Comparison of ENCODE assay signal across 8 mouse cellular contexts in the genomic region with DNA sequence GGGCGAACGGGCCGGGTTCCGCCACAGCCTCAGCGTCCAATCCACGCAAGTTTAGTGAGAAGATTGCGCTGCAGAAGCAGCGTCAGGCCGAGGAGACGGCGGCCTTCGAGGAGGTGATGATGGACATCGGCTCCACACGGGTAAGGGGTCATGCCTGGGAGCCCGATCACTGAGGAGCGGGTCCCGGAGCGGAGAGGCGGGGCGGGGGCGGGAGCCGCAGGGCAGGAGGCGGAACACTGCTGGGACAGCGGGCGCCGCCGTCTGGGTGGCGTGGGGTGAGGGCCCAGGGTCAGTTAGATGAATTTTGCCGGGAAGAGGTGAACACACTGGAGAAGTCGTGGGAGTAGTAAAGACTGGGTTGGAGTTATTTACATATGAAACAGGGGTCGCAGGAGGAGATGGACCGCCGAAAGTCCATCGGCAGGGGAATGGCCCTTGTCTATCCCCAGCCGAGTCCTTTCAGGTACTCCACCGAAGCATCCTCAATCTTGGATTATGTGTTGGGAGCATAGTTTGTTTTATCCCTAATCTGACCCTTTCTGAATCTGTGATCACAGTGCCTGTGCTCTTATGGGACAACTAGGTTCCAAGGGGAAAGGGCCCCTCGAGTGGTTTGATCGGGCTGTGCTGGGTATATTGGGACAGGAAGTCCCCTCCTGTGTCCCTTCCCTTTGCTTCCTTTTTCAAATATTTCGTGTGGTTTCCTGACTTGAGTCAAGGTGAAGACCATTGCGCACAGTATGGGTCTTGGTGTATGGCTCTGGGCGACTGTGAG. TPM values are rescaled to one million over a fixed set of nuclear protein-coding genes. Genes with fewer than 3 reads are reported as not detected.
DNase-seq lines count a peak whose midpoint lies in the region; ATAC-seq and TF ChIP-seq lines count a peak whose summit lies in the region.

No protein-coding gene starts in this region.

- DNase-seq in adrenal gland, postnatal 14 days: peak; percentile 79
- no peak for DNase-seq in adrenal gland, adult 2 months
- no peak for DNase-seq in spleen, adult 2 months (ENCODE audit: low read depth in 1 of 2, low spot score in 2 of 2)
- DNase-seq in spleen, postnatal 10 days (ENCODE audit: low spot score in 2 of 2): no peak
- no peak for DNase-seq in hindbrain, embryonic 10.5 days (ENCODE audit: low spot score)
- DNase-seq in left cerebral cortex, adult 11 months (ENCODE audit: low spot score): no peak

- peak overlapping the region; percentile 74 for H3K4me2 ChIP-seq in lung, embryonic 16.5 days (ENCODE audit: low read depth, low read length)
- H3K4me2 ChIP-seq in stomach, embryonic 15.5 days: peak overlapping the region; percentile 75

- H3K4me3 ChIP-seq in spleen, adult 2 months (ENCODE audit: extremely low read depth, insufficient read depth, insufficient read length): peak overlapping the region; percentile 87
- peak overlapping the region; percentile 92 for H3K4me3 ChIP-seq in hindbrain, embryonic 10.5 days
- H3K4me3 ChIP-seq in lung, embryonic 16.5 days (ENCODE audit: low read length): peak overlapping the region; percentile 97
- peak overlapping the region; percentile 97 for H3K4me3 ChIP-seq in stomach, embryonic 15.5 days (replicated peaks)

- H3K9me3 ChIP-seq in hindbrain, embryonic 10.5 days: no peaks in the 10 kb centered on the region
- no peaks in the 10 kb centered on the region for H3K9me3 ChIP-seq in lung, embryonic 16.5 days (ENCODE audit: control insufficient read depth, low read length)
- H3K9me3 ChIP-seq in stomach, embryonic 15.5 days: no peaks in the 10 kb centered on the region

- peak overlapping the region; percentile 92 for H3K27ac ChIP-seq in spleen, adult 2 months (ENCODE audit: insufficient read depth, low read length)
- H3K27ac ChIP-seq in hindbrain, embryonic 10.5 days: peak overlapping the region; percentile 93
- peak overlapping the region; percentile 93 for H3K27ac ChIP-seq in lung, embryonic 16.5 days (ENCODE audit: low read length)
- H3K27ac ChIP-seq in stomach, embryonic 15.5 days: peak overlapping the region; percentile 90

- peak; percentile 73 for ATAC-seq in lung, embryonic 16.5 days (ENCODE audit: low read depth)
- peak; percentile 65 for ATAC-seq in stomach, embryonic 15.5 days (ENCODE audit: insufficient read depth, low FRiP score, low read depth)

- H3K4me1 ChIP-seq in spleen, adult 2 months (ENCODE audit: control insufficient read depth, insufficient read depth, insufficient read length): peaks cover 4% of the 10 kb centered on the region; the same call in 1 of the 2 replicates
- H3K4me1 ChIP-seq in hindbrain, embryonic 10.5 days (replicated peaks): peaks cover 27% of the 10 kb centered on the region
- H3K4me1 ChIP-seq in lung, embryonic 16.5 days (replicated peaks; ENCODE audit: control insufficient read depth, insufficient read depth, low read length): peaks cover 13% of the 10 kb centered on the region
- peaks cover 14% of the 10 kb centered on the region for H3K4me1 ChIP-seq in stomach, embryonic 15.5 days

- TF ChIP-seq CTCF in spleen, adult 2 months (IDR thresholded peaks at IDR 0.05; ENCODE audit: extremely low read depth, insufficient read depth, insufficient read length, insufficient replicate concordance): no peak

- H3K36me3 ChIP-seq in spleen, adult 2 months (ENCODE audit: control insufficient read depth, insufficient read depth, low read length): peaks cover 26% of the 10 kb centered on the region
- peaks cover 52% of the 10 kb centered on the region for H3K36me3 ChIP-seq in hindbrain, embryonic 10.5 days
- H3K36me3 ChIP-seq in lung, embryonic 16.5 days (ENCODE audit: control insufficient read depth, insufficient read depth, low read length): peaks cover 24% of the 10 kb centered on the region
- H3K36me3 ChIP-seq in stomach, embryonic 15.5 days: peaks cover 17% of the 10 kb centered on the region

- H3K9ac ChIP-seq in lung, embryonic 16.5 days (ENCODE audit: low read length): peak overlapping the region; percentile 95
- peak overlapping the region; percentile 74 for H3K9ac ChIP-seq in stomach, embryonic 15.5 days

- under 1% methylated on average over 41 of the region's 41 CpGs for WGBS in spleen, adult 2 months
- 1% methylated on average over 41 of the region's 41 CpGs for WGBS in hindbrain, embryonic 10.5 days
- WGBS in lung, embryonic 16.5 days: under 1% methylated on average over 41 of the region's 41 CpGs
- WGBS in stomach, embryonic 15.5 days: under 1% methylated on average over 41 of the region's 41 CpGs

- no peaks in the 10 kb centered on the region for H3K27me3 ChIP-seq in spleen, adult 2 months (ENCODE audit: control insufficient read depth, insufficient read depth, low read length)
- H3K27me3 ChIP-seq in hindbrain, embryonic 10.5 days (ENCODE audit: insufficient read depth, poor library complexity, severe bottlenecking): no peaks in the 10 kb centered on the region
- H3K27me3 ChIP-seq in lung, embryonic 16.5 days (ENCODE audit: control insufficient read depth, insufficient read depth, low read depth, low read length): no peaks in the 10 kb centered on the region
- no peaks in the 10 kb centered on the region for H3K27me3 ChIP-seq in stomach, embryonic 15.5 days (replicated peaks)

- no peak for TF ChIP-seq POLR2A in spleen, adult 2 months (IDR thresholded peaks at IDR 0.05; ENCODE audit: low read depth, low read length)

RNA-seq across cellular contexts. Expression of gene Crtc2, which starts 0.6 kb away (rescaled TPM):
- 37.5 and 51.7 TPM in 2 replicates for total RNA-seq in adrenal gland, postnatal 14 days (2021)
- 10 to 100 TPM; 41.5 to 46.5 TPM for total RNA-seq in adrenal gland, adult 2 months (2021)
- polyA plus RNA-seq in adrenal gland, adult 2 months (2012; rRNA removed): 60.1 and 74.9 TPM in 2 replicates
- polyA plus RNA-seq in spleen, adult 2 months (2012; rRNA removed): 103 and 105 TPM in 2 replicates
- polyA plus RNA-seq in hindbrain, embryonic 10.5 days (2016; fragmentation: Nextera tagmentation; extraction: Ambion mirVana): 20.8 and 28.4 TPM in 2 replicates
- 25.5 and 28.4 TPM in 2 replicates for polyA plus RNA-seq in lung, embryonic 16.5 days (2015; fragmentation: Nextera tagmentation; extraction: Ambion mirVana)
- polyA plus RNA-seq in stomach, embryonic 15.5 days (2015; fragmentation: Nextera tagmentation; extraction: Ambion mirVana): 16.5 and 22.3 TPM in 2 replicates

RNA-seq across cellular contexts. Expression of gene Slc39a1, which starts 6.6 kb away (rescaled TPM):
- 106 and 108 TPM in 2 replicates for total RNA-seq in adrenal gland, postnatal 14 days (2021)
- total RNA-seq in adrenal gland, adult 2 months (2021): 100 to 1,000 TPM; 124 to 160 TPM
- 93.2 and 105 TPM in 2 replicates for polyA plus RNA-seq in adrenal gland, adult 2 months (2012; rRNA removed)
- 40.5 and 43.3 TPM in 2 replicates for polyA plus RNA-seq in spleen, adult 2 months (2012; rRNA removed)
- polyA plus RNA-seq in hindbrain, embryonic 10.5 days (2016; fragmentation: Nextera tagmentation; extraction: Ambion mirVana): 62.5 and 65.3 TPM in 2 replicates
- 105 and 110 TPM in 2 replicates for polyA plus RNA-seq in lung, embryonic 16.5 days (2015; fragmentation: Nextera tagmentation; extraction: Ambion mirVana)
- 104 and 111 TPM in 2 replicates for polyA plus RNA-seq in stomach, embryonic 15.5 days (2015; fragmentation: Nextera tagmentation; extraction: Ambion mirVana)

RNA-seq across cellular contexts. Expression of gene Dennd4b, which starts 10.4 kb away (rescaled TPM):
- total RNA-seq in adrenal gland, postnatal 14 days (2021): 6.9 and 12.3 TPM in 2 replicates
- total RNA-seq in adrenal gland, adult 2 months (2021): 1 to 10 TPM; 7.8 to 7.9 TPM
- polyA plus RNA-seq in adrenal gland, adult 2 months (2012; rRNA removed): 27.9 and 28.6 TPM in 2 replicates
- 155 and 178 TPM in 2 replicates for polyA plus RNA-seq in spleen, adult 2 months (2012; rRNA removed)
- 5.7 and 7.1 TPM in 2 replicates for polyA plus RNA-seq in hindbrain, embryonic 10.5 days (2016; fragmentation: Nextera tagmentation; extraction: Ambion mirVana)
- polyA plus RNA-seq in lung, embryonic 16.5 days (2015; fragmentation: Nextera tagmentation; extraction: Ambion mirVana): 3.6 and 3.7 TPM in 2 replicates
- 4.0 and 4.2 TPM in 2 replicates for polyA plus RNA-seq in stomach, embryonic 15.5 days (2015; fragmentation: Nextera tagmentation; extraction: Ambion mirVana)

RNA-seq across cellular contexts. Expression of gene Creb3l4, which starts 11.3 kb away (rescaled TPM):
- total RNA-seq in adrenal gland, postnatal 14 days (2021): 0.33 and 0.38 TPM in 2 replicates
- 1 to 10 TPM in 1 of 2 experiments, under 1 TPM in 1; 0.61 to 1.2 TPM for total RNA-seq in adrenal gland, adult 2 months (2021)
- polyA plus RNA-seq in adrenal gland, adult 2 months (2012; rRNA removed): 0.28 and 0.61 TPM in 2 replicates
- 0.21 and 0.56 TPM in 2 replicates for polyA plus RNA-seq in spleen, adult 2 months (2012; rRNA removed)
- polyA plus RNA-seq in hindbrain, embryonic 10.5 days (2016; fragmentation: Nextera tagmentation; extraction: Ambion mirVana): 4.2 and 4.3 TPM in 2 replicates
- polyA plus RNA-seq in lung, embryonic 16.5 days (2015; fragmentation: Nextera tagmentation; extraction: Ambion mirVana): 5.8 TPM in 2 replicates
- 21.4 and 22.5 TPM in 2 replicates for polyA plus RNA-seq in stomach, embryonic 15.5 days (2015; fragmentation: Nextera tagmentation; extraction: Ambion mirVana)

RNA-seq across cellular contexts. Expression of gene Jtb, which starts 23.2 kb away (rescaled TPM):
- total RNA-seq in adrenal gland, postnatal 14 days (2021): 58.8 and 58.9 TPM in 2 replicates
- total RNA-seq in adrenal gland, adult 2 months (2021): 10 to 100 TPM; 57.9 to 69.1 TPM
- polyA plus RNA-seq in adrenal gland, adult 2 months (2012; rRNA removed): 182 and 198 TPM in 2 replicates
- 60.3 and 66.4 TPM in 2 replicates for polyA plus RNA-seq in spleen, adult 2 months (2012; rRNA removed)
- 91.4 and 95.7 TPM in 2 replicates for polyA plus RNA-seq in hindbrain, embryonic 10.5 days (2016; fragmentation: Nextera tagmentation; extraction: Ambion mirVana)
- polyA plus RNA-seq in lung, embryonic 16.5 days (2015; fragmentation: Nextera tagmentation; extraction: Ambion mirVana): 91.0 and 93.6 TPM in 2 replicates
- polyA plus RNA-seq in stomach, embryonic 15.5 days (2015; fragmentation: Nextera tagmentation; extraction: Ambion mirVana): 109 and 115 TPM in 2 replicates
